Mouse (Mus musculus) limb, embryonic 10.5 days (tissue): ENCODE results near the gene Nudt6. TPM values are rescaled to one million over a fixed set of nuclear protein-coding genes. Genes with fewer than 3 reads are reported as not detected.

Experiments used
- DNase-seq: peaks from one replicate; pipeline ENCODE4 v3.0.0-alpha.2; 2017; ENCODE audit warnings: low spot score
- H3K27ac ChIP-seq: fragments of 300-500 bp; sonication (generic); 2 replicates; pipeline ENCODE4 v1.5.1; 2016; ENCODE audit warnings: mild to moderate bottlenecking
- H3K27me3 ChIP-seq: fragments of 300-500 bp; sonication (generic); 2 replicates; pipeline ENCODE4 v1.6.1; 2016; ENCODE audit warnings: low read depth, mild to moderate bottlenecking; ENCODE audit not compliant: poor library complexity, severe bottlenecking
- H3K36me3 ChIP-seq: fragments of 300-500 bp; sonication (generic); 2 replicates; pipeline ENCODE4 v1.6.1; 2016; ENCODE audit warnings: mild to moderate bottlenecking, moderate library complexity
- H3K4me1 ChIP-seq: fragments of 300-500 bp; sonication (generic); 2 replicates; pipeline ENCODE4 v1.6.1; 2016
- H3K4me3 ChIP-seq: fragments of 300-500 bp; sonication (generic); 2 replicates; pipeline ENCODE4 v1.5.1; 2016; ENCODE audit warnings: mild to moderate bottlenecking, moderate library complexity
- H3K9me3 ChIP-seq: fragments of 300-500 bp; sonication (generic); replicated peaks from 2 replicates; pipeline ENCODE4 v1.6.1; 2016; ENCODE audit warnings: mild to moderate bottlenecking
- WGBS: fragments of 180-500 bp; shearing (Covaris S2); methylation state at CpG from one replicate; pipeline ENCODE4 v1.1.7; 2016; 5-methylcytosine and 5-hydroxymethylcytosine counted together
- polyA plus RNA-seq: library from polyadenylated mRNA; unstranded; fragments of >200 nt; fragmentation: Nextera tagmentation; extraction: Ambion mirVana; gene quantifications from 2 replicates; pipeline ENCODE4 v1.2.1, GENCODE M21; 2016

Gene Nudt6
- polyA plus RNA-seq, 1 experiment from 2014 or later = 3.9 TPM

DNA sequence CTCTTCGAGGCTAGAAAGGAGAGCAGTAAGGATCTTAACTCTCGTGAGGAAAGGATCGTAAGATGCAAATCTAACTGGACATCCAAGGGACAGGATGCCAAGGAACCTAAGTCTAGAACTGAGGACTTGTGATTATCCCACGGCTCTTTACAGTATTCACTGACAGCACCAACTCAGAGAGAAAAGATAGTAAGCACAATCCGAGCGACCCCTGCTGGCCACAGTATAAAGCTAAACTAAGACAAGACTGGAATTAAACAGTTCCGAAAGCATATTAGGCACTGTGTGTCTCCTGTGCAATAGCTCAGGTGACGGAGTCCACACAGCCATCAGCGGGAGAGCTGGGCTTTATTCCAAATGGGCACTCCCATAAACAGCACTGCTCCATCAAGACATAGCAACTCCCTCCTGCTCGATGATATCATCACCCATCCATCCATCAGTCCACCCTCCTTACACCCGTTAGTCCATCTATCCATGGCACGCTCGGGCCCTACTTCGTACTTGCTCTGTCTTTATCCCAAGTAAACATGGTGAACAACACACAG lies 5.5 kb downstream of the Nudt6 start:
- DNase-seq = peak; percentile 80
- Histone ChIP-seq H3K36me3 (no peaks in the 10 kb centered on the region), H3K9me3 (no peaks in the 10 kb centered on the region), H3K27me3 (no peaks in the 10 kb centered on the region), H3K27ac (no peak overlapping the region), H3K4me3 (no peak overlapping the region), H3K4me1 (peaks cover 9% of the 10 kb centered on the region)
- WGBS = 58% methylated on average over 14 of the region's 14 CpGs

GRCm38 (mm10) chr3:37413446-37413845 lies 6.6 kb downstream of the Nudt6 start:
- Histone ChIP-seq H3K36me3 (no peaks in the 10 kb centered on the region), H3K27ac (no peak overlapping the region), H3K27me3 (no peaks in the 10 kb centered on the region), H3K4me3 (no peak overlapping the region), H3K4me1 (peaks cover 2% of the 10 kb centered on the region), H3K9me3 (no peaks in the 10 kb centered on the region)
- no peak for DNase-seq
- WGBS = 95% methylated on average over 3 of the region's 3 CpGs

GRCm38 (mm10) chr3:37407598-37407997 lies 12.4 kb downstream of the Nudt6 start:
- H3K27ac ChIP-seq = no peak overlapping the region
- H3K36me3 ChIP-seq = no peaks in the 10 kb centered on the region
- no peaks in the 10 kb centered on the region for H3K27me3 ChIP-seq
- no peaks in the 10 kb centered on the region for H3K9me3 ChIP-seq
- no peaks in the 10 kb centered on the region for H3K4me1 ChIP-seq
- DNase-seq = no peak
- H3K4me3 ChIP-seq = no peak overlapping the region

DNA sequence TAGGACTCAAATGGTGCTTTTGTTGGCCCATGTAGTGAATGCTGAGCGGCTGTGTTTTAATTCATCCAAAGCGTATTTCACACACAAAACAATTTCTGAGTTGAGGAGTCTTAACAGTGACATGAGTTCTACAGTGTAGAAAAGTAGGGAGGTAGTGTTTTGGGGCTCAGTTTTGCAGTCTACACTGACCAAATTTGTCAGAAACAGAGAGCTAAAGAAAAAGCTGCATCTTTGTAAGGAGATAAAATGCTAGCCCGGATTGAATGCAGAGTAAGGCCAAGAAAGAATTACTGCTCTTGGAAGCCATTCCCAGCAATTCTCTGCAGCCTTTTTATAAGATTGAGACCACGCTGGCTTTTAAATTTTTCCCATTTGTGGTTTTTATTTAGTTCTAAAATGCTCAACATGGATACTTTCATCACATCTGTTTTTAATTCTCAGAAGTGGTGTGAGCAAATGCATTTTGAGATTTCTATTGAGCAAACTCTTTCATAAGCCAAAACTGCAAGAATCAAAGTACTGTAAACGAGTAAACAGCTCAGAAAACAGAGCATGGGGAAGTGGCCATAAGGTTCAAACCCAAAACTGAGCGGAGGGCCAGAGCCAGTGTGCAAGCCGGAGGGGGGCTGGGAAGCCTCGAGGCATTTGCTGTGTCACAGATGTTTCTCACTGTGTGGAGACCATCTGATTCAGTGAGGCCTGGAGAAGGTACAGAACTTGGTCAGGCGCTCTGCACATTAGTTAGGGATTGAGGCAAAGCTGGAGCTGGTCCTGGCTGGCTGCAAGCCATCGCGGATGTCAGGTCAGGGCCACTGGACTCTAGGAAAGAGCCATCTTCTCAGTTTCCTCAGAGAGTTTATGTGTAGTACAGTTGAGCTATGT lies 18.0 kb downstream of the Nudt6 start:
- no peaks in the 10 kb centered on the region for H3K9me3 ChIP-seq
- DNase-seq = peak; percentile 68
- no peaks in the 10 kb centered on the region for H3K36me3 ChIP-seq
- H3K27ac ChIP-seq = peak overlapping the region; percentile 71
- 67% methylated on average over 11 of the region's 11 CpGs for WGBS
- H3K27me3 ChIP-seq = no peaks in the 10 kb centered on the region
- peaks cover 13% of the 10 kb centered on the region for H3K4me1 ChIP-seq
- no peak overlapping the region for H3K4me3 ChIP-seq

DNA sequence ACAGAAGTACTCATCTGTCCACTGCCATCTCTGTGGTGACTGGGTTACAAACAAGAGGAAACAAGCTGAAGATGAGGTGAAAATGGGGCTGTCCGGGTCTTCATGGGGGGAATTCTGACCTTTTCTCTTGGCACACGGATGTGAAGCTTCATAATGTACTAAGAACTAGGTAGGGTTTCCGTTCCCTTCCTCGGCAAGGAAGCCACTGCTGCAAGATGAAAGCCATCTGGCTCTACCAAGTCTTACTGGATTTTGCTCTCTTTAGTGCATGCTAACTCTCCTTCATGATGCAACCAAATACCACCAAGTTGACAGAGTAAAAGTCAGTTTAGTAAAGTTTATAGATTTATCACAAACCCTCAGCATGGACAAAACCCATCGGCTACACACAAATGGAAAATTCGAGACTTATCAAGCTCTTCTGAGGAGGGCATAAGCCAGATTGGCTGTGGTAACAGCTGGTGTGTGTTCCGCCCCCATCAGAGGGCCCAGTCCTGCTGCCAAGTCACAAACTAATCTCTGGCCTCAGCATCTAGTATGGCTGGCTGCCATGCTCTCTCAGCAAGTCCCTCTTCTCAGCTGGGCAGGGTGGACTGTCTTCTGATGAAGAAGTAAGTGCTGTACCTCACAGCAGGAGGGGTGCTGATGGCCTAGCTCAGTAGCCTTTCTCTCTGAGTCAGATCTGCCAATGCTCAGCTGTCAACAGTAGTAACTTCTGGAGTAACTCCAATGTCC lies 21.2 kb downstream of the Nudt6 start:
- no peaks in the 10 kb centered on the region for H3K9me3 ChIP-seq
- 91% methylated on average over 7 of the region's 7 CpGs for WGBS
- no peak for DNase-seq
- H3K4me3 ChIP-seq = no peak overlapping the region
- no peak overlapping the region for H3K27ac ChIP-seq
- H3K27me3 ChIP-seq = no peaks in the 10 kb centered on the region
- no peaks in the 10 kb centered on the region for H3K36me3 ChIP-seq
- H3K4me1 ChIP-seq = peaks cover 13% of the 10 kb centered on the region

- Histone ChIP-seq H3K4me1 (peaks cover 13% of the 10 kb centered on the region), H3K36me3 (no peaks in the 10 kb centered on the region), H3K27ac (no peak overlapping the region), H3K9me3 (no peaks in the 10 kb centered on the region), H3K4me3 (no peak overlapping the region), H3K27me3 (no peaks in the 10 kb centered on the region)
- whole genome bisulfite sequencing = 85% methylated on average over 3 of the region's 3 CpGs
- no peak for DNase-seq
These were observed 22.4 kb downstream of the Nudt6 start for GRCm38 (mm10) chr3:37397646-37398045.

DNA sequence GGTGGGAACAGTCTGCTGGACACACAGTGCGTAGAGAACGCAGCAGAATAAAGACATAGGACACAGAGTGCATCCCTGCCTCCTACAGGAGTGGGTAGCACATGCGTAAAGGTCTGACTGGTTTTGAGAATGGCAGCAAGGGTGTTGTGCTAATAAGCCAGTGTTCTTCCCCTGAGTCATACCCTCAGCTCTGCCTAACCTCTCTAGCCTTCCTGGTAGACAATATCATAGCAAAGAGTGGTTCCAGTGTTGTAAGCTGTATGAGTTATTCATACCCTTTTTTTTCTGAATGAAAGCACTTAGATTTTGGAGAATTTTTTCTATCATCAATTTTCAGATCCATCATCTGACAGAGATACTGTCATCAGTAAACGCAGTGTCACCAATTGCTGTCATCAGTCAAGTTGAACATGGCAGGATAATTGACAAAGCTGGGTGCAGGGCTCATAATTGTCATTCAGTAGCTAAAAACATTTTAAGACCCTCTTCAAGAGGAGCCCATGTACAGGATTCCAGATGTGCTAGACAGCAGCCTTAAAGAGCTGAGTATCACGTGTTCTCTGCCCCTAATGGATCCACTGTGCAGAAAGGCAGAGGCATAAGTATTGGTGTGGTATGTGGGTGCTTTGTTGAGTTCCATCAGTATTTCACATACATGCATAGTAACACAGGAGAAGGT lies 22.9 kb downstream of the Nudt6 start:
- WGBS = 91% methylated on average over 5 of the region's 5 CpGs
- no peaks in the 10 kb centered on the region for H3K9me3 ChIP-seq
- H3K27me3 ChIP-seq = no peaks in the 10 kb centered on the region
- no peak overlapping the region for H3K27ac ChIP-seq
- H3K4me3 ChIP-seq = no peak overlapping the region
- peaks cover 10% of the 10 kb centered on the region for H3K4me1 ChIP-seq
- H3K36me3 ChIP-seq = no peaks in the 10 kb centered on the region
- no peak for DNase-seq

DNA sequence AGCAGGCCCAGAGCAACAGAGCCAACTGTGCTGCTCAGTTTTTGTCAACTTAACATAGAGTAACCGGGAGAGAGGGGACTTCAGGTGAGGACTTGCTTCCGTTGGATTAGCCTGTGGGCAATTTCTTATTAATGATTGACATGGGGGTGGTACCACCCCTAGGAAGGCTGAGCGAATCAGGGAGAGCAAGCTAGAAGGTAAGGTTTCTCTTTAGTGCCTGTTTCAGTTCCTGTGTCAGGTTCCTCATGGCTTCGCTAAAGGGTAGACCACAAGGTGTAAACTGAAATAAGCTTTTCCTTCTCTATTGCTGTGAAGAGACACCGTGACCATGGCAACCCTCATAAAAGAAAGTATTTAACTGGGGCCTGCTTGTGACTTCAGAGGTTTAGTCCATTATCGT lies 32.7 kb downstream of the Nudt6 start:
- 91% methylated on average over 6 of the region's 6 CpGs for WGBS
- no peaks in the 10 kb centered on the region for H3K27me3 ChIP-seq
- no peaks in the 10 kb centered on the region for H3K9me3 ChIP-seq
- DNase-seq = no peak
- no peak overlapping the region for H3K27ac ChIP-seq
- peaks cover 13% of the 10 kb centered on the region for H3K4me1 ChIP-seq
- no peak overlapping the region for H3K4me3 ChIP-seq
- no peaks in the 10 kb centered on the region for H3K36me3 ChIP-seq

- 48% methylated on average over 6 of the region's 6 CpGs for WGBS
- no peaks in the 10 kb centered on the region for H3K27me3 ChIP-seq
- no peaks in the 10 kb centered on the region for H3K36me3 ChIP-seq
- no peaks in the 10 kb centered on the region for H3K9me3 ChIP-seq
- peak overlapping the region; percentile 78 for H3K27ac ChIP-seq
- H3K4me1 ChIP-seq = peaks cover 37% of the 10 kb centered on the region
- no peak overlapping the region for H3K4me3 ChIP-seq
- peak; percentile 48 for DNase-seq
These were observed 36.8 kb downstream of the Nudt6 start for GRCm38 (mm10) chr3:37383096-37383765.

DNA sequence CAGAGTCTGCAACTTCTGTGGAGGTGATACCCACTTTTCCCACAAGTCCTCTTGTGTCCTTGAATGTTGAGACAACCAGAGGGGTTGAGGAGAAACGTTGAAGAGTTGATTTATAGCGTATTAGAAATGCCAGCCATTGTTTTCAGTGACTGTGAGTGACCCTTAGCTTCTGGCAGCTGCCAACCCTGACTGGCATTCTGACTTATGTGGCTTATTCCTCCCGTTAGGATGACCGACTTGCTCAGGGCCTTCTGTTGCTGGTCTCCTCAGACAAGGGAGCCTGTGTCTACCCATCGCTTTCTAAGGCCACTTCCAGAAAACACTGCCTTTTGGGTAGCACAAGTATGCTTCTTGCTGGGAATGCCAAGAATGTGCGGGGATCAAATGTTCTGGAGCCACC lies 38.6 kb downstream of the Nudt6 start:
- no peak for DNase-seq
- Histone ChIP-seq H3K4me3 (no peak overlapping the region), H3K27ac (peak overlapping the region; percentile 36; the same call in 1 of the 2 replicates), H3K36me3 (no peaks in the 10 kb centered on the region), H3K9me3 (no peaks in the 10 kb centered on the region), H3K4me1 (peaks cover 44% of the 10 kb centered on the region), H3K27me3 (no peaks in the 10 kb centered on the region)
- WGBS = 82% methylated on average over 6 of the region's 6 CpGs

DNA sequence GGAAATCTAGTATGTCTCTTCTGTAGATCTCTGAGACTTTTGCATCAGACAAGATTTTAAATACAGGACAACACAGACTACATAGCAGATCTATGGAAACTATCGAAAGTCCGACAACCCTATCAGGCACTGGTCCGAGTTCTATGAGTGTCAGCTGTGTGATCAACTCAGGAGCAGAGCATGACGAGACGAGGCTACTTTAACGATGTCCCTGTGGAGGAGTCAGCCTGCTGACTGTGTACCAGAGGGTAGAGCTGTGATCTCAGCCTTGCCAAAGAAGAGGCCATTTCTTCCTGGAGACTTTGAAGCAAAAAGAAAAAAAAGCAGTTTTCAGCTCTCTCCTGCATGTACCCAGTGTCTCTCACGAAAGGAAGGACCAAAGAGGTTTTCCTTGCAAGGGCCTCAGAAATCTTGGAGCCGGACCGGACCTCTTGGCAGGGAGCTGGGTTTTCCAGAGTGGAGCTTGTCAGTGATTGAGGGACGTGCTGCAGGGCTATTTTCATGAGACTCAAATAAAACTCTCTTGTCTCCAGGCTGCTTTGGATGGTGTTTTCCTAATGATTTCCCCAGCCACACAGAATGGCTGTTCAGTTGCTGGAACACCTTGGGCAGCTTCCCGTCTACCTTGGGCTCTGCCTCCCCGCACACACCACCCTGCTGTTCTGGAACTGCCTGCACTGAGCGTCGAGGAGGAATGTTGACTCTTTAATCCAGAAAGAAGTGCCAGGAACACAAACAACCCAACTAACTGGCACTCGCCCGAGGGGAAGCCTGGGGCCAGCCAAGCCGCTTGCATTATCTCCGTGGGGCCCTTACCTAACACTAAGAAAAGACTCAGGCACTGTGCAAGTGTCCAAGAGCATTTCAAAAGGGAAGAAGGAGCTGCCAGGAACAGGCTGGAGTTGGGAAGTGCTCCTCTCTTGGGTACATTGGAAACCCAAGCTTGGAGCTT lies 39.8 kb downstream of the Nudt6 start:
- H3K36me3 ChIP-seq = no peaks in the 10 kb centered on the region
- H3K27me3 ChIP-seq = no peaks in the 10 kb centered on the region
- peak overlapping the region; percentile 38 for H3K27ac ChIP-seq
- no peak for DNase-seq
- H3K9me3 ChIP-seq = no peaks in the 10 kb centered on the region
- no peak overlapping the region for H3K4me3 ChIP-seq
- H3K4me1 ChIP-seq = peaks cover 44% of the 10 kb centered on the region
- 77% methylated on average over 18 of the region's 18 CpGs for WGBS
